Mouse (Mus musculus) spleen, postnatal 14 days (tissue): ENCODE measurements around the gene Piezo1.
"Not testable (repeated sequence)": the region's sequence is repeated elsewhere in the genome, so short reads cannot be mapped to it uniquely, and the experiment has no call there.

Experiments
- DNase-seq, 2 experiments: peaks; one replicate each; pipeline ENCODE4 v3.0.0; 2021 to 2022; ENCODE audit warnings: low spot score in 2 of 2

The Piezo1 gene

DNA sequence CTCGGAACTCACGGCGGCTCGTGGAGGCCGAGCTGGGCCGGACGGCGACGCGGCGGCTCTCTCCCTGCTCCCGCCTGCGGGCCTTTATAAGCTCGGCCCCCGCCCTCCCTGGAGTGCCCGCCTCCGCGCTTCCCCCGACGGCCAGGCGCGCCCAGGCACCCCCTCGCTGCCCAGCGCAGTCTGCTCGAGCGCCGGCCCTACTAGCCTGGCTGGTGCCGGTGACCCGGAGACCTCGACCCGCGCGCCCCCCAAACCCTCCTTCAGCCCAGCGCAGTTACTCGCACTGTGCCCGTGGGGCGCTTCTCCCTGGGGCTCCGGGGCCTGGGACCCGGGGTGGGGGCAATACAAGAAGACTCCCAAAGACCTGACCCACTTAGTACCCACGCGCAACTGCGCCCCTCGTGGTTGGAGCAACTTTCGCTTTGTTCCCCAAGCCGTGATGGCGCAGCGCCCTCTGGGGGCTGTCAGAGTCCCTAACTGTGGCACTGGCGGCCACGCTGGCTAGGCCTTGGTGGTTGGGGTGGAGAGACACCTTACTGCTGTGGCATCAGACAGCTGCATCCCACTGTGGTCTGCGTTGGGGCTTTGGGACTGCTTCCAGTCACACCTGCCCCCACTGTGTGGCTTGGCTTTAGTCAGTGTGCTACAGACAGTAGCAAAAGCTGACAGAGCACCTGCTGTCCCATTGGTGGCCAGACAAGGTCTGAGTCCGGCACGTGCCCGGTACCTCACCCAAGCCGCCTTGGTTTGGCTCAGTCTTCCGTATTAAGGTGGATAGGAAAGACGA lies at the start of gene Piezo1:
TSS of gene Piezo1 (minus strand) at position 65 of the 787 bp plus-strand sequence.
- DNase-seq: peak; percentile 92 to 96

GRCm38 (mm10) chr8:122600666-122601065 lies 49.5 kb upstream of the Piezo1 start:
- no peak for DNase-seq

DNA sequence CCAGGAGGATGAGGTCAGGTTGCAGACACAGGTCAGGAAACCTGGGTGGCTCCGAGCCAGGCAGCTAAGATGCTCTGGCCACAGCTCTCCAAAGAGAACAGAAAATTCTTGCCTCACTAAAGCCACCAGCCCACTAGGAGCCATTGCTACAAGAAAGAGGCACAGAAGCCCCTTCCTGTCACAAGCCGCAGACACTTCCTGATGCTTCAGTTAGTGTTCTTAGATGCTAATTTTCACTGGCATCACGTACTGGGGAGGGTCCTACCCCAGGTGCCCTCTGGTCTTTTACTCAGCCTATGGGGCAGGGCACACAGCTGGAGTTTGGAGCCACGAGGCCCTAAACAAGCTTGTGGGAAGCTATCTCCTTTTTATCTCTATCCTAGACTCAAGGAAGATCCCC lies 44.9 kb upstream of the Piezo1 start:
- DNase-seq: no peak

DNA sequence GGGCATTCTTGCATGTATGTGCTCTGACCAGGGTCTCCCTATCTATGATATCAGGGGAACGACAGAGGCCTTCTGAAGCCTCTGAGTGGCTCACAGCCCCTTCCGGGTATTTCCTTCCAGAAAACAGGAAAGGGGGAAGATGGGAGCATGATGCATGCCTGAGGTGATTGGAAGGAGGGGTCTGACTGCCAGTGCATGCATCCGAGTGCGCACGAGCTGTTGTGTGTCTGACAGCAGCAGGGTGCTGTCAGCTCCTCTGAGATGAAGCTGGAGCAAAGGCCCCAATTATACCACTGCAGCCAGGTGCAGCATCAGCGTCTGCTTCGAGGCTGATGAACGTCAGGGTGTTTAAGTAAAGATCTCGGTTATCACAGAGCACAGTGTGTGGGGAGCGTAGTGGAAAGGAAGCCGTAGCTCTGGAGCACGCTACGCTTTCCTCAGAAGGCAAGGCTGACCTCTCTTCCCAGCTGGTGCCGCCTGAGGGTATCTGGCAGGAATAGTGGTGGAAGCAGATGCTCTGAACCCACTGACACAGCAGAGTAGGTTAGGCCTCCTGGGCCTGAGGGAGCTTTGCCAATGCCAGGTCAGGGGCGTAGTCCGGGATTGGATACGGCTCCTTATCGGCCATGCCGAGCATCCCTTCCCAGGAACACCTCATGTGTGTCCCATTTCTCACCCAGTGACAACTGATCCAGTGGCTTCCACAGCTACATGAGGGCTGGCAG lies 42.8 kb upstream of the Piezo1 start:
- no peak for DNase-seq

- no peak for DNase-seq
Observed at GRCm38 (mm10) chr8:122593240-122593639, 42.1 kb upstream of the Piezo1 start.

DNA sequence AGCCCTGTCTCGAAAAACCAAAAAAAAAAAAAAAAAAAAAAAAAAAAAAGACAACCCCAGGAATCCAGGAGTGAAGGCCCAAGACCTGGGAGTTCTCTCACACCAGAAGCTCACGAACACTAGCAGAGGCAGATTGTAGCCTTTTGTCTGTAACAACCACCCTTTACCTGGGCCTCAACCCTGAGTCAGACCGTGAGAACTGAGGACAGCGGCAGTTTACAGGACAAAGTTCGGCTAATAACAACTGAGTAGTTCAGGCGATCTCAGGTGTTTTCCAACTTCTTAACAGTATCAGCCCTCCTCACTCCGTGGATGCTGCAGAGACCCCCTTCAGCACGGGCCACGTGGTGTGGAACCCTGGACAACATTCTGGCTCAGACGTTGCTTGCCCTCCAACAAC lies 35.6 kb upstream of the Piezo1 start:
- DNase-seq: no peak

DNA sequence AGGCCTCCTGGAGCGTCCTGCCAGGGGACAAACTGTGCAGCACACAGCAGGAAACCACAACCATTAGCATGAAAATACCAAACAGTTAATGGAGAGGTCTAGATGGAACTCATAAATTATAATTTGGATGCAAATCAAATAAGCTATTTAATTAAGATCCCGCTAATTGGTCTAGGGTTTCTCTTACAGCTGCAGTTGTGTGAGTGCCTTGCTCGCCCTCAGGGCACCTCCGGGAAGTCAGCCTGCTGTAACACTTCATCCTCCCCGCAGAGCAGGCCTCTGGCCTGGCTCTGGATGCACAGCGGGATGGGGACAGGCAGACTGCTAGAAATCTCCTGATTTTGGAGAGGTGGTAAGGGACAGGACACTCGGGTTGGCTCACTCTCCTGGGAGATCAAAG lies 35.0 kb upstream of the Piezo1 start:
- no peak for DNase-seq

DNA sequence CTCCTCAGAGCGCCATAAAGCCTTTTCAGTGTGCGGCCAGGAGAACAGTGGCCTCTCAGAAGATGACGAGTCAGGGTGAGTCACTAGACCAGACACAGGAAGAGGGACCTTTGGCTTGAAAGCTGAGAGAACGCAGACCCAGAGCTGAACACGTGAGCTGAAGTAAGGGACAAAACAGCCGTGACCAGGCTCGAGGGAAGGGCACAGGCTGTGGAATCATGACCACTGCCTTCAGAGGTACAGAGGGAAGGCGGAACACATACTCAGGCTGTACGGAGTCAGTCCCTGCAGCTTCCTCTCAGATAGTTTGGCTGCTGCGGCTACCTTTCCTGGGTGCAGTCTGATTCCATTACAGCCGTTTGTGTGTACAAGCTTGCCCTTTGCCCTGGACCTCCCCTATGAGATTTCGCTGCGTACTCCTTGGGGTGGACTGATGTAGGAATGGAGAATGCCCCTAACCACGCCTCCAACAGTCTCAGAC lies 34.3 kb upstream of the Piezo1 start:
- DNase-seq: no peak

DNA sequence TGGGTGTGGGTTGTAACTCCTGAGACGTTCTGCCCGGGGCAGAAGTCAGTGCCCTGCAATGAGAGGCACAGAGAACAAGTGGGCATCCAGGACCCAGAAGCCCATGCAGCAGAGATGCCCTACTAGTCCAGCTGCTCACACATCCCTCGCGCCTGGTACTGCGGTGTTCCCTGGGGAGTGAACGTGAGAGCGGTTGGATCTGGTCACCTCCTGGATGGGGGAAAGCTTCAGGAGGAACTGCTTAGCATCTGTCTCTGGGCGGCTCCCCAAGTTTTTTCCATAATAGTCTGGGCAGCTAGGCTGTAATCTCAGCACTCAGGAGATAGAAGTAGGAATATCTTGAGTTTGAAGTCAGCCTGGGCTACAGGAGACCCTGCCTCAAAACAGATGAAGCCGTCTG lies 33.9 kb upstream of the Piezo1 start:
- DNase-seq: no peak

DNA sequence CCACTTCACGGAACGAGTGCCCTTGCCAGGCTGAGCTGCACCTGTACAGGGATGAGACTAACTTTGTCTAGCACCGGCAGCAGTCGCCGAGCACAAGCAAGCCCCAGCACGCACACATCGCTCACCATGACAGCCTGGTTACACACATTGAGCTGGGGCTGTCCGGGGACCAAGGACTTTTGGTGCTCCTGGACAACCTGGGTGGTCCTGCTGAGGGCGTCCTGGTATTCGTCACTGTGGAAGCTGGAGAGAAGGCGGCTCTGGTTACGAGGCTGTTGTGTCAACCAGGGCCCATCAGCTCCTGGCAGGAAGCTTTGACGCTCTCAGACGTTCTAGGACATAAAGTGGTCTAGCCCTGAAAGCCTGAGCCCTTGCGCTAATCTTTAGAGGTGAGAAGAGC lies 29.8 kb upstream of the Piezo1 start:
- DNase-seq: no peak

DNA sequence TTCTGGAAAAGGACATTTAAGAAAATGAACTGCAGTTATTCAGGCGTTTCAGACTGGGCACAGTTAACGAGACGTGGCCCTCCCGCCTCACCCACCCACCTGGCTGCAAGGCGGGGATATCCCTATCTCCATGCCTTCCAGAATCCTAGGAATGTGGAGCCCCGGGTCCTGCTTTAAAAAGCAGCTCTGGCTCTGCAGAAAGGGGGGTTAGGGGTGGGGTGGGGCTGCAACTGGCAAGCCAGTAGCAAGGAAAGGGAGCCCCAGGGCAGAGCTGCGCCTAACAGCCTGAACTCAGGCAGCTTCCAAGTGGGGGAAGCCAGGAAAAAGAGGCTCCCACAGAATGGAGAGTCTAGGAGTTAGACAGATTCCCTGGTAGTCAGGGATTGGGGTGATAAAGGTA lies 28.1 kb upstream of the Piezo1 start:
- DNase-seq: no peak

- DNase-seq: no peak
Observed at GRCm38 (mm10) chr8:122577116-122577515, 26.0 kb upstream of the Piezo1 start.

- DNase-seq: peak; percentile 91
Observed at GRCm38 (mm10) chr8:122576648-122577022, 25.5 kb upstream of the Piezo1 start, which contains the start of gene Aprt. Aprt (minus strand) TSS chr8:122576909.

DNA sequence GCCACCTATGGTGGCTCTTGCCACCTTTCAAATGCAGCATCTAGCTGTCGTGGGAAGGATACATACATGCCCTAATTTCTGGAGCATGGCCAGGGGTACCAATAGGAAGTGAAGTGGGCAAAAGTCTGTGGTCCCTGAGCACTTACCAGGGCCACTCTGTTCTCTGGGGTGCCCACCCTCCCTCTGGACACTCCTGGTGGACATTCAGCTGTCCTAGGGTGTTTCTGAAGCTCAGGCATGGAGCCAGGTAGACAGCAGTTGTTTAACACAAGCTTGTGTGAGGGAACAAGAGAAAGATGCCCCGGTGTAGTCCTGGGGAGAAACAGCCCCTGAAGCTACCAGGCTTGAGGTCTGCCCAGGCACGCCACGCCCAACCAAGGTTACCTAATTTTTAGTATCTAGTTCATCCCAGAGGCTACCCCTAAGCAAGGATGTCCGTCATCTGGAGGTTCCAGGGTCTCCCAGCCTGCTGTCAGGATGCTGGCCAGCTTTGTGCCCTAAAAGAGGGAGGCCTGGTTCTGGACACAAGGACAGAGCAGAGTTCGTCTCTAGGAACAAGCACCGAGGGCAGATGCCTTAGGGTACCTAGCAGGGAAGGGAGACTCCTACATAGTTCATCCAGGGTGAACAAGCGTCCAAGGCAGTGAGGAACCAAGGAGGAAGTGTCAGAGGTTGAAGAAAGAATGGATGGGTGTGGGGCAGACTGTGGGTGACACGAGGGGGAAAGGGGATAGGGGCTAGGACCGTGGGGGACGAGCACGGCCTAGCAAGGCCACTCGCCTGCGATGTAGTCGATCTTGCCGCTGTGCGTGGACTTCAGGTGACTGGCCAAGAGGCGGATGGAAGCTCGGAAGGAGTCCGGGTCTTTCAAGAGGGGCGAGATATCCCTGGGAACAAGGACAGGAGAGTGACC lies 24.9 kb upstream of the Piezo1 start:
- DNase-seq: no peak

GRCm38 (mm10) chr8:122575286-122575685 lies 24.2 kb upstream of the Piezo1 start:
- no peak for DNase-seq

DNA sequence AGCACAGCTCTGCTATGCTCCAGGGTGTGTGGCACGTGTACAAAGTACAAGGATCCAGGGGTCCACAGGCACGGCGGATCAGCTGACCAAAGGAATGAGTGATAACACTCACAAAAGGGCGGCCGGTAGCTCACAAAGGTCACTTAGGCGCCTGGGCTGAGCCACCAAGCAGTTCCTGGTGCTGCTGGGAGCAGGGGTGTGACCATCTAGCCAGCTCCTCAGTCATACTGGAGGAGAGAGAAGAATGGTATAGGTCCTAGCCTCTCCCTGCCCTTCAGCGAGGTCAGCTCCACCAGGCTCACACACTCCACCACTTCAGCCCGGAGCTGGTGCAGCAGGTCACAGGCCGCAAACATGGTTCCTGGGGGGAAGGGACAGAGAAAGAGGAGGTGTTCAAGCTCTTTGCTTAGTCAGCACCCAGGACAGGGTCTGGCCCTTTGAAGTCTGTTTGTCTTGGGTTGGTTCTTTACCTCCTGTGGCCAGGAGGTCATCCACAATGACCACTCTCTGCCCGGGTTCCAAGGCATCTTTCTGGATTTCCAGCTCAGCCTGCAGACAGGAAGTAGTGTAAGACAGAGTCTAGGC lies 23.6 kb upstream of the Piezo1 start:
- no peak for DNase-seq

GRCm38 (mm10) chr8:122574264-122574663 lies 23.1 kb upstream of the Piezo1 start:
- no peak for DNase-seq

DNA sequence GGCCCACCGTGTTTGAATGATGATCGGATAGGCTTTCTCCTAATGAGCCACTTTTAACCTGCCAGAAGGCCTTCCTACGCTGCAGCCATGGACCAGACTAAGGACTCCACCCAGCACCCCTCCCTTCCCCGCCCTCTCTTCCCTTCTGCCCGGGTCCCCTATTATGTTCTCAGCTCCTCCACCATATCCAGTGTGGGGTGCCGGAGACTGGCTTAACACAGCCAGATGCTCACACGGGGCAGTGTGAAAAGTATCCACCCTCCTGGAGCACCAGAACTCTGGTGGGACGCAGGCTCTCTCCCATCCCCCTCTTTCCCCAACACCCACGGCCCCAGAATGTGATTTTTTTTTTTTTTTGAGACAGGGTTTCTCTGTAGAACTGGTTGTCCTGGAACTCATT lies 22.4 kb upstream of the Piezo1 start:
- DNase-seq: no peak

GRCm38 (mm10) chr8:122573176-122573575 lies 22.0 kb upstream of the Piezo1 start:
- not testable (repeated sequence) for DNase-seq

- no peak for DNase-seq
Observed at GRCm38 (mm10) chr8:122572751-122573150, 21.6 kb upstream of the Piezo1 start.

DNA sequence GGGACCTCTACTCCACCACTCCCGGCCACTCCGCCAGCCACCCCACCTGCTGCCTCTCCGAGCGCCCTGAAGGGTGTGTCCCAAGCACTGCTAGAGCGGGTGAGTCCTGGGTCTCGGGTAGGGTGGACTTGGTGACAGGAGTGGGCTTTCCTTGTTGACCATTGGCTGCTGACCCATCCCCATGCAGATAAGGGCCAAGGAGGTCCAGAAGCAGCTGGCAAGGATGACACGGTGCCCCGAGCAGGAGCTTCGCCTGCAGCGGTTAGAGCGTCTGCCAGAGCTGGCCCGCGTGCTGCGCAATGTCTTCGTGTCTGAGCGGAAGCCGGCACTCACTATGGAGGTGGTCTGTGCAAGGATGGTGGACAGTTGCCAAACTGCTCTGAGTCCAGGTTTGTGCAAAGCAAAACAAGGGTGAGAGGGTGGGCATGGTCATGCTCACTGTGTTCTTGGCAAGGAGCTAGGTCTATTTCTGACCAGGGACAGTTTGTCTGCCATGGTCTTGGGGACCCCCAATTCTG lies 20.7 kb upstream of the Piezo1 start:
- DNase-seq: no peak
